Mouse (Mus musculus): ENCODE data around the gene Cct7.
A peak's percentile ranks its signal among the peaks of the same experiment; 100 is the strongest.

DNA sequence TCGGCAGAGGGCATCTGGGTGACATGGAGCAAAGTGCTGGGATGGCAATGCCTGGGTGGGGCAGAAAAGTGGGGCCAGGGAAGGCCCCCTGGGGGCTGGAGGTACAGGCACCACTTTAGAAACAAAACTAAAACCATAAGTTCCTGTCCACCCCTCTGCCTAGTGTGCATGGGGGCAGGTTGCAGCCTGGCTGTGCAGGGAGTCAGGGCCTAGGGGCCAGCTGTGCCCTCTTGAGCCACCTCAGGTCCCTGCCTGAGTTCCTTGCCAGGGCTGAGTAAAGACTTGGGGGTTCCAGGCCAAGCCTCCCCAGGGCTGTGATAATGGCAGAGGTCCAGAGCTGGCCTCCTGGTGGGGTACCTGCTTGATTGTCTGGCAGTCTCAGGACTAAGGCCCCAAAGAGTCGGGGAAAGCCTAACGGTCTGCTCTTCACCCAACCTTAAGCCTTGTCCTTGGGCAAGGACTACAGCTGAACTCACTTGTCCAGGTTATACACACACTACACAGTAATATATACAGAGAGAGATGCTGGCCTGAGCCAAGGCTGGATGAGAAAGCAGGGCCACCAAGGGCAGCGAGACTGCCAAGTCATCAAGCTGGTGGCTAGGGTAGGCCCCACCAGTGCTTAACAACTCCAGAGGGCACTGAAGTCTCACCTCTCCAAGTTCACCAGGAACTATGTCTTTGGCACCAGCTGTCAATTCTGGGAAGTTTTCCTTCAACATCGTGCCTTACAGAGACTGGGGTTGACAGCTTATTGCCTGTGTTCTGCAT lies 18.5 kb downstream of the Cct7 start:
- no peak for TF ChIP-seq CTCF (IDR thresholded peaks at IDR 0.05; ENCODE audit: low read depth, low read length)
- TF ChIP-seq GATA2 (IDR thresholded peaks at IDR 0.05; ENCODE audit: borderline replicate concordance, low read depth, low read length), result no peak
- no peak for TF ChIP-seq GATA1 (IDR thresholded peaks at IDR 0.05; ENCODE audit: borderline replicate concordance, low read length)
- no peak for TF ChIP-seq TAL1 (conservative IDR thresholded peaks at IDR 0.05; ENCODE audit: low read depth, low read length)
- TF ChIP-seq POLR2AphosphoS5 (IDR thresholded peaks at IDR 0.05; ENCODE audit: insufficient replicate concordance, low read depth, low read length), result 0 out of 2 replicates have a peak, but pooled peaks have one; percentile 74
